Mouse (Mus musculus) thymus, postnatal 36 days (tissue): ENCODE results near the gene Ppox.
A peak's percentile ranks its signal among the peaks of the same experiment; 100 is the strongest.

Experiments used
- DNase-seq, 2 experiments: peaks; one replicate each; pipeline ENCODE4 v3.0.0; 2022; ENCODE audit warnings: mixed read lengths in 2 of 2

Gene Ppox

DNA sequence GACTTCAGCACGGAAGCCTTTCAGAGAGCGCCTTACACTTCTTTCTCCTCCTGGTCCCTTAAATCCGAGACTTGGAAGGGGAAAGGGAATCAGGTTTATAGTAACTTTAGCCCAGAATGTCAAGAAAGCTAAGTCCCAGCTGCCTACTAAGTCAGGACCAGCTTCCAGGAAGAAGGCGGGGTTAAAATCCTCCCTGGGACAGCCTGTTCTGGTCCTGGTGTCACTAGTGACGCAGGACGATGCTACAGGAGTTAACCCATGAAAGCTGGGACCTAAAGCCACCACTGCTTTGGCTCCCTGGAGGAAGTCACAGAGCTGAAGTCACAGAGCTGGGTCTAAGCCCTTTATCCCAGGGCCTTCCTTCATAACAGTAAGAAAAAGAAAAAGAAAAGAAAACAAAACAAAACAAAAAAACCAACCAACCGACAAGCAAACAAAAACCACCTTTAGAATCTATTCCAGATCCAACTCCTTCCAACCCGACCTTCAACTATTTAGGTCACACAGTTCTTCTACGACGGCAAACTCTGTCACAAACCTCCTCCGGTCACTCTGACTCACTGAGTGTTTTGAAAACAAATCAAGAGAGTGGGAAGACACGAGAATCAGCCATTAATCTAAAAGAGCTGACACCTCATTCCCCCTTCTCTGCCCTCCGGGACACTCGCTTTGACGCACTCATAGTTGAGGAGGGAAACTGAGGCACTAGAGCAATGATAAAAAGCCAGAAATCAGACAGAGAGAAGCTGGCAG is 40.8 kb downstream of the Ppox start:
- no peak for DNase-seq

DNA sequence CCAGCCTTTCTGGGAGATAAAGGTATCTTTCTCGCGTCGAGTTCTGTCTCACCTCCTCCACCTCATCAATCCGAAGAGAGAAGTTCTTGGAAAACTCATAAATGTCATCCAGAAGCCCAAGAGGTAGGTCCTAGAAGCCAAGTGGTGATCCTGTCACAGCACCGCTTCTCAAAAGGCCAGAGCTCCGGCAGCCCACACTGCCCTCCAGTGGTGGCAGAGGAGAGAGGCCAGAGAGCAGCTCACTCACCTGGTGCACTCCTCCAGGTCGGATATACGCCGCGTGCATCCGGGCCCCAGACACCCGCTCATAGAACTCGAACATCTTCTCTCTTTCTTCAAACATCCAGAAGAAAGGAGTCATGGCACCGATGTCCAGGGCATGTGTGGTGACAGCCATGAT is 42.5 kb downstream of the Ppox start:
- DNase-seq = peak; percentile 47 to 48

DNA sequence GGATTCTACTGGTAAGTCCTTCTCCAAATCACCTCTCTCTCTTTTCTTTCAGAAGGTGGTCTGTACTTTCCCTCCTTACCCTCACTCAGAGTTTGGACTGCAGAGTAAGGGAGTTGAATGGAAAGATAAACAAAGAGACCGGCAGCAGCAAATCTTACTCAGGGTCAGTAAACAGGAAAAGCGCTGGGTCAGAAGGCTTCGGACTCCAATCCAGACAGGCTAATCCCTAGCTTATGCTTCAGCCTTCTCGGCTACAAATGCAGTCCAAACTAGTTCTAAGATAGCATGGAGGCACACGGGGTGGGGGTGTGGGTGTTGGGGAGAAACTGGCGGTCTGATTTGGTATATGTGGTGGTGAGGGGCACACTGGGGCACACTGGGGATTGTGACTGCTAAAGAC is 43.5 kb downstream of the Ppox start:
- no peak for DNase-seq

DNA sequence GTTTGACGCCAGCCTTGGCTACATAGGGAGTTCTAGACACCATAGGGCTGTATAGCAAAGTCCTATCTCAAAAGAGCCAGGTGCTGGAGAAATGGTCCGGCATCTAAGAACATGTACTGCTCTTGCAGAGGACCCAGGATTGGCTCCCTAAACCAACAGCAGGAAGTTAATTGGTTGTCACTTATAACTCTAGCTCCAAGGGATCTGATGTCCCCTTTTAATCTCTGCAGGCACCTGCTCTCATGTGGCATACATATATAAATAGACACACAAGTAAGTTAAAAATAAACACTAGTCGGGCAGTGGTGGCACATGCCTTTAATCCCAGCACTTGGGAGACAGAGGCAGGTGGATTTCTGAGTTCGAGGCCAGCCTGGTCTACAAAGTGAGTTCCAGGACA is 45.2 kb downstream of the Ppox start:
- DNase-seq = no peak

DNA sequence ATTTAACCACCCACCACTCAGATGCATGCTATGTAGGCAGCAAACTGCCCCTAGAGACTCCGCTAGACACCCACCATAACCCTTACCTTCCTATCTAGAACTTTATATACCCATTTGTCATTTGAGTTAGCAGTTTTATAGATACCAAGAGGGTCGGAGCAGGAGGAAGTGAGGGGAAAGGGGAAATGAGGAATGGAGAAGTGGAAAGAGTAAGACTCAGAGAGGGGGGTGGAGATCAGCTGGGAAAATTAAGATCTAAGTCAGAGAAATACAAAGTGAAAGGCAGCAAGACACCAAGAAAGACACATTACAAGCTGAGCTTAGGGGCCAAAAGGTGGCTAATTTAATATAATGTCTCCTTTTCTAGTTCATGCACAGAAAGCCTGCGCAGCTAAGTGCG is 46.4 kb downstream of the Ppox start:
- DNase-seq = no peak

DNA sequence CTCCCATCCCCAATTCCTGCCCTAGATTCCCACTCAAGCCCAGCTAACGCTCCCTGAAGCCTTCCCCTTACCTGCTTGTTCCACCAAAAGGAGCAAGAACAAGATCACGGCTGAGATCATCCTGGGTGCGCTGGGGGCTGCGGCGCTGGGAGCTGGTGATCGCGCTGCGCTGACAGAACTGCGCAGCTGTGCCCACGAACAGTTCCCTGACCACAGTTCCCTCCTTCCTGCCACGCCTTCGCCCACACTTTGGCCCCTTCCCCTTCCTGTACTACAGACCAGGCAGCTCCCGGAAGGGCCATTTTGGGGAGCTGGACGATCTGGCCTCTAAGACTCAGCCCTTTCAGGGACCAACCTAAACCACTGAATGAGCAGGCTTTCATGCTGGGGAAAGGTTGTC is 46.9 kb downstream of the Ppox start, which contains the start of gene Fcer1g:
Fcer1g (minus strand) TSS at position 240 of the 400 bp plus-strand sequence.
- no peak for DNase-seq

DNA sequence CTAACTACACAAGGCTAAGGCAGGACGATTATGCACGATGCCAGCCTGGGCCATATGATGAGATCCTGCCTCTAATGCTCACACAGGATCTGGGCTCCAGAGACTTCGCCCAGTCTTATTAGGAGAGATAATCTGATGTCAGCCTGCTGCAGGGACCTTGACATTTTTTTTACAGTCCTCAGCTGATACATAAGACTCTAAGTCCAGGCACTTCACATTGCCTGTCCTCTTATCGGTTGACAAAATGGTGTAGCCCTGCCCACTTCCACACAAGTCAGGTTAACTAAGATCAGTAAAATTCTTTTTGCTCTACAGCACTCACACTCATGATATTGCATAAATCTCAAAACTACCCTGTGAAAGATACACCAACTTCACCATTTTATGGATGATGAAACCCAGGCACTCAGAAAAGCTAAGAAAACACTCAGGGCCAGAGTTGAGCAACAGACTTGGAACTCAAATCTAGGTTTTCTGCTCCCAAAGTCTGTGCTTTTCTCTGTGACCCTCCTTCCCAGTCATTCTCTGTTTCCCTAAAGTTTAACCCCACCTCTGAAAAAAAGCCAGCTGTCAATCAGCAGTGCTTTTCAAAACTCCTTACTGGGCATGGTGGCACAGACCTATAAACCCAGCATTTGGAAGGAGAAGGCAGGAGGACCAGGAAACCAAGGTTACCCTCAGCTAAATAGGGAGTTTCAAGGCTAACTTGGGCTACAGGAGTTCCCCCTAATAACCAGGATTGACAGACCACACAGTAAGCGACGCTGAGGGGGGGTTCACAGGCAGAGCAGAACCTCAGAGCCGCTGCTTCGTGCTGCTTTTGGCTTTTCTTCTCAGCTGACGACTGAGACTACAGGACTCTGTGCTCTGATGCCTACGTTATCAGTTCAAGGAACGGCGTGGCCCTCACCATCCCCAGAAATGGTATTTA is 47.9 kb downstream of the Ppox start:
- DNase-seq = no peak

DNA sequence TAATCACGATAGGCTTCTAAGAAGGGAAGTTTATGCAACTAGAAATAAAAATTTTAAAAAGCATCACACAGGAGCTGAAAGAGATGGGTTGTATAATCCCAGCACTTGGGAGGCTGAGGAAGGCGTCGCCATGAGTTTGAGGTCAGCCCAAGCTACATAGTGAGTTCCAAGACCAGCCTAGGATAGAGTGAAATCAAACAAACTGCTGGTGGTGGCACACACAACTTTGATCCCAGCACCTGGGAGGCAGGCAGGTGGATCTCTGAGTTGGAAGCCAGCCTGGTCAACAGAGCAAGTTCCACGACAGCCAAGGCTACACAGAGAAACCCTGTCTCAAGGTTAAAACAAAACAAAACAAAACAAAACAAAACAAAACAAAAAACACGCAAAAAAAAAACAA is 48.6 kb downstream of the Ppox start:
- DNase-seq = no peak

DNA sequence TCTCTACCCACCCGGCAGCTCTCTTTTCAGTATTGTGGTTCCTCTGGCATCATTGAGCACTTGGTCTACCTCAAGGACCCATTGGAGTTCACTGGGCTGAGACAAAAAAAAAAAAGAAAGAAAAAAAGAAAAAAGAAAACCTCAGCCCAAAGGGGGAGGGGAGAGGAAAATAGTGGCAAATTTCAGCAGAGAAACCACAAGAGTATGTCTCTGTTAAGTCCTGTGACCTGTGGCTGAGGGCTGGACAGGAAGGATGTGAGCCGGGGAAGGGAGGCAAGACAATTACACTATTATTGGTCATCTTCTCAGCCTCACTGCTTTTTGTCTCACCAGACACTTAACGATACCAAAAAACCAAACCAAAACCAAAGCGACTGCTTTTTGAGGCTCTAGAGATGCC is 49.1 kb downstream of the Ppox start:
- no peak for DNase-seq

DNA sequence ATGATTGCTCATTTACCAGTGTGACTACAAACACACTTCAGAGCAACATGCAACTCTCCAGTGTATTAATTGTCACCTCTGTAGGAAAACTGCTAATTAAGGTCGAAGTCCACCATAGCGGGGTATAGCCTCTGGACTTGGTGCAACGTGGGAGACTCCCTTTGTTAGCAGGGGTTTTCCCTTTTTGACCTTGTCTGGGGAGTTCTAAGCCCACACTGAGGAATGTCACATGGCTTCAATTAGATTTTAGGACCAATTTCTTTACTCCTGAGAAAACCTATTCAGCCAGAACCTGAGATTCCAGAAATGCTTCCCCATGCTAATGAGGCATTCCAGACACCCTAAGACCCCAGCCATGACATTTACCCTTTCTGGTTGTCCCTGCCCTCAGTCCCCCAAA is 50.8 kb downstream of the Ppox start:
- no peak for DNase-seq

DNA sequence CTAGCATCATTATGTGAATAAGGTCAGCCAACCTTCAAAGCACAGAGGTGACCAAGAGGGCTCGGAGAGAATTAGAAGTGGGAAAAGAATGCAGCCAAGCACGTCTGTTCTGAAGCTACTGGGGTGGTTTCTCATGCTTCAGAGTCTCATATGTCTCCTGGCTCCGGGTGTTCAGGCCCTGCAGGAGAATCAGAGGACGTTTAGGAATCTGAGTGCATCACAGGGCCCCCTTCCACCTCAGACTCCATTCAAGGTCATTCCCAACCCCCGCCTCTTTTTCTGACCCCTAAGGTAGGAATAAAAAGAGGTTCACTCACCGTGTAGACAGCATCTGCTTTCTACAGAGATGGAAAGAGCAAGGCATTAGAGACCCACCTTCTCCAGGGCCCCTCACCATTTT is 51.2 kb downstream of the Ppox start:
- no peak for DNase-seq

DNA sequence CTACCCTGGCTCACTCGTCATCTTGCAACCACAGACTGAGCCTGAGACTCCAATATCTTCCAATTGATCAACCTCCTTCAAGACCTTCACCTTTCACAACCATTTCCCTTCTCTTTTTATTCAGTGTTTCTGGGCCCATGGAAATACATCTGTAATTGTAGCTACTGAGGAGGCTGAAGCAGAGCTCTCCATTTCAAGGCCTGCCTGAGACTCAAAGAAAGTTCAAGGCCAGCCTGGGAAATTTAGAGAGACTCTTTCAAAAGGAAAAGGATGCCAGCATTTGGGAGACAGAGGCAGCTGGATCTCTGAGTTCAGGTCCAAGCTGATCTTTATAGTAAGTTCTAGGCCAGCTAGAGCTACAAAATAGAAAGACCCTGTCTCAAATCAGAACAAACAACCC is 53.1 kb downstream of the Ppox start:
- DNase-seq = no peak

DNA sequence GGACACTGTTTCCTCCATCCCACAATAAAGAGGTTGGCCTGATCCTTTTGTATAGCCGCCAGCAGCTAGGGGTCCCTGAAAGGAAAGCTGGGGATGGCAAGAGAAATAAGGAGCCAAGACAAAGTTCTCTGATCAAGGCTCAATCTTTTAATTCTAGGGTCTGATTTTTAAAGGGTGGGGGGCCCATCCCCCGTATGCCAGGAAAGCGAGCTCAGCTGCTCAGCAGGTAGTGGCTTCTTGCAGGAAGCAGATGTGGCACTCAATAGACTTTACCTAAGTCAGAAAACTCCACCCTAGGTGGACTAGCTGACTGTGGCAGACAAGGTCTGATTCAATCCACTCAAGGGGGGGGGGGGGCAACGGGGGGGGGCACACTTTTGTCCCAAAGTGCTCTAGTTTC is 54.2 kb downstream of the Ppox start:
- DNase-seq = no peak
